Comparison of ENCODE assay signal across 8 mouse cellular contexts in the genomic region with DNA sequence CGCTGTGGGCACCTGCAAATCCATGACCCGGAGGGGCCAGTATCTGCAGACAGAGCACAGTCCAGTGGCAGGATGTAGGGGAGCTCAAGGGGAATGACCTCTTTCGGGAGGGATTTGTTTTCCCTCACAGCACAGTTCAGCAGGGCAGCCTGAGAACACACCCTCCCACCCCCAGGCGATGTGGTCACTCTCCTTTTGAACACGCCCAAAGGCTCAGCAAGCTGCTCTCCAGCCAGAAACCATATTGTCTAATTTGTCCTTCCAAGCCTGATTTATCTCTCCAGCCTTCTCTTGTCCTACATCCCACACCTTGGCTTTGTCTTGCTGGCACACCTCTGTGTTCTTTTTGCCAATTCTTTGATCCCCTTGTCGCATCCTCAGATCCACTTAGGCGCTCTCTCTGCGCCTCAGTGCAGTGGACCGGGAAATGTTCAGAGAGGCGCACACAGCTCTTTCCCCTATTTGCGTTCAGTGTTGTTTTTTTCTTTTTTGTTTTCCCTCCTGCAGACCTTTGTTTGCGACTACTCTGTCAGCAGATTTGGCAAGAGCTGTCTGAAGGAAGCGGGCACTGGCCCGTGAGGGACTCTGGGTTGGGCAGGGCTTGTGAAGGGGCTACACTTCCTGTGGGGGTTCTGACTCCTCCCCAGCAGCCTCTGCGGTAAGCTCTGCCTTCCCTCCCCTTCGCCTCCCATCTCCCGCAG. TPM values are rescaled to one million over a fixed set of nuclear protein-coding genes. Genes with fewer than 3 reads are reported as not detected.
DNase-seq lines count a peak whose midpoint lies in the region; ATAC-seq and TF ChIP-seq lines count a peak whose summit lies in the region.

No protein-coding gene starts in this region.

- H3ac ChIP-seq in myocyte (ENCODE audit: control insufficient read depth, insufficient read length) = no peak overlapping the region

- no peaks in the 10 kb centered on the region for H3K79me2 ChIP-seq in myocyte (ENCODE audit: control insufficient read depth, insufficient read depth)

- H3K4me1 ChIP-seq in embryonic facial prominence, embryonic 14.5 days (ENCODE audit: control insufficient read depth, insufficient read depth, low read length) = peaks cover 28% of the 10 kb centered on the region
- peaks cover 14% of the 10 kb centered on the region for H3K4me1 ChIP-seq in heart, embryonic 11.5 days (ENCODE audit: control insufficient read depth, insufficient read depth, low read length)
- peaks cover 49% of the 10 kb centered on the region for H3K4me1 ChIP-seq in liver, embryonic 13.5 days (replicated peaks)

- peak overlapping the region; percentile 49 for H3K9ac ChIP-seq in embryonic facial prominence, embryonic 14.5 days (ENCODE audit: low read depth, low read length)
- H3K9ac ChIP-seq in heart, embryonic 11.5 days (ENCODE audit: low read depth, low read length) = peak overlapping the region; percentile 25
- H3K9ac ChIP-seq in liver, embryonic 13.5 days = peak overlapping the region; percentile 41; the same call in 1 of the 2 replicates

- H3K9me3 ChIP-seq in embryonic facial prominence, embryonic 14.5 days (ENCODE audit: control insufficient read depth, low read length) = no peaks in the 10 kb centered on the region
- H3K9me3 ChIP-seq in heart, embryonic 11.5 days (replicated peaks; ENCODE audit: control insufficient read depth, low read length) = no peaks in the 10 kb centered on the region
- no peaks in the 10 kb centered on the region for H3K9me3 ChIP-seq in liver, embryonic 13.5 days (replicated peaks)

- H3K27ac ChIP-seq in embryonic facial prominence, embryonic 14.5 days (replicated peaks; ENCODE audit: low read depth, low read length) = peak overlapping the region; percentile 75
- no peak overlapping the region for H3K27ac ChIP-seq in heart, embryonic 11.5 days (ENCODE audit: low read depth, low read length)
- H3K27ac ChIP-seq in liver, embryonic 13.5 days = peak overlapping the region; percentile 71

- WGBS in embryonic facial prominence, embryonic 14.5 days = 14% methylated on average over 17 of the region's 17 CpGs
- WGBS in heart, embryonic 11.5 days (ENCODE audit: insufficient replicate concordance) = 13% methylated on average over 17 of the region's 17 CpGs
- WGBS in liver, embryonic 13.5 days (ENCODE audit: insufficient replicate concordance) = 14% methylated on average over 17 of the region's 17 CpGs

- no peaks in the 10 kb centered on the region for H3K27me3 ChIP-seq in embryonic facial prominence, embryonic 14.5 days (replicated peaks; ENCODE audit: control insufficient read depth, insufficient read depth, low read length)
- no peaks in the 10 kb centered on the region for H3K27me3 ChIP-seq in heart, embryonic 11.5 days (ENCODE audit: control insufficient read depth, insufficient read depth, low read length)
- H3K27me3 ChIP-seq in liver, embryonic 13.5 days = no peaks in the 10 kb centered on the region
- no peaks in the 10 kb centered on the region for H3K27me3 ChIP-seq in myocyte (ENCODE audit: control insufficient read depth, insufficient read depth, insufficient read length)
- H3K27me3 ChIP-seq in splenic B cell, adult 2 months (ENCODE audit: control insufficient read depth, insufficient read depth, low read length, poor library complexity, severe bottlenecking) = no peaks in the 10 kb centered on the region

- H3K4me2 ChIP-seq in embryonic facial prominence, embryonic 14.5 days (ENCODE audit: low read depth, low read length) = peak overlapping the region; percentile 55
- peak overlapping the region; percentile 61 for H3K4me2 ChIP-seq in heart, embryonic 11.5 days
- peak overlapping the region; percentile 51 for H3K4me2 ChIP-seq in liver, embryonic 13.5 days
- H3K4me2 ChIP-seq in myocyte (ENCODE audit: low read depth) = peak overlapping the region; percentile 43

- TF ChIP-seq POLR2A in myocyte (IDR thresholded peaks at IDR 0.05; ENCODE audit: insufficient read length, low read depth) = no peak

- no peaks in the 10 kb centered on the region for H3K36me3 ChIP-seq in embryonic facial prominence, embryonic 14.5 days (ENCODE audit: control insufficient read depth, insufficient read depth, low read length)
- no peaks in the 10 kb centered on the region for H3K36me3 ChIP-seq in heart, embryonic 11.5 days (ENCODE audit: control insufficient read depth, insufficient read depth, low read length)
- no peaks in the 10 kb centered on the region for H3K36me3 ChIP-seq in liver, embryonic 13.5 days
- H3K36me3 ChIP-seq in myocyte (ENCODE audit: control insufficient read depth, insufficient read depth) = no peaks in the 10 kb centered on the region
- no peaks in the 10 kb centered on the region for H3K36me3 ChIP-seq in splenic B cell, adult 2 months (ENCODE audit: control insufficient read depth, insufficient read depth, low read length, poor library complexity, severe bottlenecking)

- peak; percentile 58 to 62 for DNase-seq in spleen, adult 18-20 months
- no peak for DNase-seq in spleen, adult 12 weeks (ENCODE audit: low spot score)
- peak; percentile 89 for DNase-seq in embryonic facial prominence, embryonic 14.5 days (ENCODE audit: low spot score)
- peak; percentile 69 for DNase-seq in kidney, adult 9 months
- DNase-seq in liver, embryonic 13.5 days = no peak
- peak; percentile 46 for DNase-seq in splenic B cell, adult 2 months (ENCODE audit: low read depth, low spot score)

- peak overlapping the region; percentile 7 for H3K4me3 ChIP-seq in embryonic facial prominence, embryonic 14.5 days (ENCODE audit: low read depth, low read length)
- H3K4me3 ChIP-seq in heart, embryonic 11.5 days (ENCODE audit: low read depth, low read length) = peak overlapping the region; percentile 5
- no peak overlapping the region; the same call in 1 of the 2 replicates for H3K4me3 ChIP-seq in liver, embryonic 13.5 days (replicated peaks)
- H3K4me3 ChIP-seq in myocyte = no peak overlapping the region

- peak; percentile 94 for ATAC-seq in embryonic facial prominence, embryonic 14.5 days (ENCODE audit: low read depth)
- ATAC-seq in heart, embryonic 11.5 days (replicated peaks; ENCODE audit: insufficient number of reproducible peaks, low FRiP score, low TSS enrichment) = peak; percentile 72; the same call in 1 of the 2 replicates
- peak; percentile 81 for ATAC-seq in liver, embryonic 13.5 days (ENCODE audit: low read depth)

TF ChIP-seq in myocyte, 11 proteins besides CTCF, POLR2A, EP300 and RAD21:
- TF ChIP-seq TCF12 (IDR thresholded peaks at IDR 0.05; ENCODE audit: insufficient read depth, poor library complexity, severe bottlenecking) (no peak), MYOD1 (IDR thresholded peaks at IDR 0.05; ENCODE audit: control insufficient read depth in 1 of 3, insufficient read length in 2 of 3, low read depth in 2 of 3) (no peak), MAX (IDR thresholded peaks at IDR 0.05; ENCODE audit: low read depth) (no peak), USF1 (IDR thresholded peaks at IDR 0.05; ENCODE audit: low read depth) (no peak), TCF3 (IDR thresholded peaks at IDR 0.05; ENCODE audit: insufficient read length, low read depth) (no peak)

RNA-seq across cellular contexts. Expression of a gene that starts 33.3 kb away (rescaled TPM):
- 0.58 and 1.1 TPM in 2 replicates for polyA plus RNA-seq in embryonic facial prominence, embryonic 14.5 days (2014; fragmentation: Nextera tagmentation; extraction: Ambion mirVana)
- 0.25 and 0.43 TPM in 2 replicates for polyA plus RNA-seq in heart, embryonic 11.5 days (2014; fragmentation: Nextera tagmentation; extraction: Ambion mirVana)
- polyA plus RNA-seq in liver, embryonic 13.5 days (2015; fragmentation: Nextera tagmentation; extraction: Ambion mirVana) = 8.4 and 9.2 TPM in 2 replicates
- polyA plus RNA-seq in myocyte (2012; fragmentation: generic; extraction: Trizol) = 13.9 TPM

RNA-seq across cellular contexts. Expression of a gene that starts 37.7 kb away (rescaled TPM):
- polyA plus RNA-seq in embryonic facial prominence, embryonic 14.5 days (2014; fragmentation: Nextera tagmentation; extraction: Ambion mirVana) = 7.6 and 12.8 TPM in 2 replicates
- polyA plus RNA-seq in heart, embryonic 11.5 days (2014; fragmentation: Nextera tagmentation; extraction: Ambion mirVana) = 292 and 312 TPM in 2 replicates
- polyA plus RNA-seq in liver, embryonic 13.5 days (2015; fragmentation: Nextera tagmentation; extraction: Ambion mirVana) = 22.3 and 24.2 TPM in 2 replicates
- 10.5 TPM for polyA plus RNA-seq in myocyte (2012; fragmentation: generic; extraction: Trizol)

RNA-seq across cellular contexts. Expression of a gene that starts 52.8 kb away (rescaled TPM):
- polyA plus RNA-seq in embryonic facial prominence, embryonic 14.5 days (2014; fragmentation: Nextera tagmentation; extraction: Ambion mirVana) = 95.5 and 106 TPM in 2 replicates
- polyA plus RNA-seq in heart, embryonic 11.5 days (2014; fragmentation: Nextera tagmentation; extraction: Ambion mirVana) = 99.7 and 101 TPM in 2 replicates
- polyA plus RNA-seq in liver, embryonic 13.5 days (2015; fragmentation: Nextera tagmentation; extraction: Ambion mirVana) = 38.1 and 41.2 TPM in 2 replicates
- polyA plus RNA-seq in myocyte (2012; fragmentation: generic; extraction: Trizol) = 124 TPM

RNA-seq across cellular contexts. Expression of a gene that starts 52.8 kb away (rescaled TPM):
- not detected in 2 replicates for polyA plus RNA-seq in embryonic facial prominence, embryonic 14.5 days (2014; fragmentation: Nextera tagmentation; extraction: Ambion mirVana)
- 2.4 and 3.4 TPM in 2 replicates for polyA plus RNA-seq in heart, embryonic 11.5 days (2014; fragmentation: Nextera tagmentation; extraction: Ambion mirVana)
- polyA plus RNA-seq in liver, embryonic 13.5 days (2015; fragmentation: Nextera tagmentation; extraction: Ambion mirVana) = not detected in 2 replicates
- polyA plus RNA-seq in myocyte (2012; fragmentation: generic; extraction: Trizol) = 0.16 TPM

RNA-seq across cellular contexts. Expression of a gene that starts 52.9 kb away (rescaled TPM):
- 133 and 168 TPM in 2 replicates for polyA plus RNA-seq in embryonic facial prominence, embryonic 14.5 days (2014; fragmentation: Nextera tagmentation; extraction: Ambion mirVana)
- polyA plus RNA-seq in heart, embryonic 11.5 days (2014; fragmentation: Nextera tagmentation; extraction: Ambion mirVana) = 289 and 314 TPM in 2 replicates
- 331 and 350 TPM in 2 replicates for polyA plus RNA-seq in liver, embryonic 13.5 days (2015; fragmentation: Nextera tagmentation; extraction: Ambion mirVana)
- 653 TPM for polyA plus RNA-seq in myocyte (2012; fragmentation: generic; extraction: Trizol)

Comparison
In these comparisons a context has a peak if more than half of its experiments do, and no peak if none do; other contexts are left out.
1. DNase-seq: peak in spleen, adult 18-20 months (2 of 2), embryonic facial prominence, embryonic 14.5 days (single experiment), kidney, adult 9 months (single experiment) and splenic B cell, adult 2 months (single experiment); none in spleen, adult 12 weeks (single experiment) and liver, embryonic 13.5 days (single experiment).
2. H3K4me3 ChIP-seq: peak in embryonic facial prominence, embryonic 14.5 days (single experiment) and heart, embryonic 11.5 days (single experiment); none in liver, embryonic 13.5 days (single experiment) and myocyte (single experiment).
3. RNA of a gene that starts 37.7 kb away (polyA plus RNA-seq): 292 to 312 TPM in heart, embryonic 11.5 days; 22.3 to 24.2 TPM in liver, embryonic 13.5 days, 7.6 to 12.8 TPM in embryonic facial prominence, embryonic 14.5 days and 10.5 TPM in myocyte (single experiment); every median in the first group is over 10 times any median in the second.
4. Peak in every context shown above with its lines, with median percentiles within 50 percentile points of each other: ATAC-seq, H3K4me2 ChIP-seq and H3K9ac ChIP-seq.